Mouse (Mus musculus) layer of hippocampus, adult 2 months (tissue): ENCODE measurements around the gene Il16. TPM values are rescaled to one million over a fixed set of nuclear protein-coding genes. Genes with fewer than 3 reads are reported as not detected.

Experiments
- DNase-seq, 2 experiments: peaks; one replicate each; pipeline ENCODE4 v3.0.0; 2022; ENCODE audit warnings: low spot score in 2 of 2
- H3K27ac ChIP-seq: fragments of 200-600 bp; 2 replicates; pipeline ENCODE4 v1.8.1; 2022
- H3K4me3 ChIP-seq: fragments of 200-600 bp; 2 replicates; pipeline ENCODE4 v1.8.1; 2022; ENCODE audit warnings: mild to moderate bottlenecking
- CTCF ChIP-seq: fragments of 200-600 bp; conservative IDR thresholded peaks from 2 replicates; pipeline ENCODE4 v1.8.1; 2022; ENCODE audit warnings: antibody characterized with exemption, mild to moderate bottlenecking, moderate library complexity
- total RNA-seq, 2 experiments: library from RNA; stranded (reverse); gene quantifications; 2 replicates each; pipeline ENCODE4 v1.2.3; 2021

Il16 gene
- total RNA-seq, 2 experiments from 2014 or later: 67.3 to 70.3 TPM

DNA sequence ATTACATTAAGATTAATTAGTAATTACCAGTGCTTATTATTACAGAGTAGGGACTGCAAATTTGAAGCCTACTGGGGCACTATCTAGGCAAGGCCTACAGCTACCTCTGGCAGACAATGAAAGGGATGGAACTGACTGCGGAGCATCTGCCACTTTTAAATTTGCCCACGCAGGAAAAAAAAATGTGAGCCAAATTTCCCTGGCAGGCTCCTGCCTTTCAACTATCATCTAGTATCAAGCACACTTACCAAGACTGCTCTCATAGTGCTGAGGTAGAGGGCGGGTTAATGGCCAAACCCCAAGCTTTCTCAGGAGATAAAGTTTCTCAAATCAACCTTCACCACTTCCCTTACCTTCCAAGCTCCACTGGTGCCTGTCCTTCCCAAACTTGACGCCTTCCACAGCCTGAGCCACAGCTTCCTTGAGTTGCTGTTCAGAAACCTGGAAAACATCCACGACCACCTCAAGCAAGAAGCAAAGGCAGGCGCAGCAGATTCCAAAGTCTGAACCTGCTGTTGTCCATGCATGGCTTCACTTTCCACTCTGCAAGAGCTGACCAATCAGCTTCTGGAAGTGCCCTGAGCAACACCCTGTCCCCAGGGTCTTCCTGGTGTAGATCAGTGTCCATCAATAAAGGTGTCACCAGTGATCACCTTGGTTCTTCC, 82.7 kb downstream of the Il16 start:
- no peak for TF ChIP-seq CTCF
- peak overlapping the region; percentile 48; the same call in 1 of the 2 replicates for H3K27ac ChIP-seq
- no peak overlapping the region for H3K4me3 ChIP-seq
- DNase-seq: peak; percentile 63 to 75

DNA sequence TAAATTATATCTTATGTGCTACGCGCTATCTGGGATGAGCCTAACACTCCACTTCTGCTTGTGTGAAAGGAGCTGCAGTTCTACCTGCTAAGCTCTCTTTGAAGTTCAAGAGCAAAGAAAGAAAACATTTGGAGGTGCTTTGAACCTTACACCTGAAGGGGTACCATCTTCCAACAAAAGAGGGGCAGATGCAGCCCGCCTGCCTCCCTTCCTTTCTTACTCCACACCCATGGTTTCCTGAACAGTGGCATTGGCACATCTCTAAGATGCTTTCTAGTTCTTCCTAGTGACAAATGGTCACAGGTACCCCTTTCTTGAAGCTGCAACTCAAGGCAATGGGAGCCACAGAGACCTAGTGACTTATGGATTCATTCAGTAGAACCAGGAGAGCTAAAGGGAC, 83.8 kb downstream of the Il16 start:
- no peak overlapping the region for H3K4me3 ChIP-seq
- no peak overlapping the region for H3K27ac ChIP-seq
- TF ChIP-seq CTCF: no peak
- no peak for DNase-seq

DNA sequence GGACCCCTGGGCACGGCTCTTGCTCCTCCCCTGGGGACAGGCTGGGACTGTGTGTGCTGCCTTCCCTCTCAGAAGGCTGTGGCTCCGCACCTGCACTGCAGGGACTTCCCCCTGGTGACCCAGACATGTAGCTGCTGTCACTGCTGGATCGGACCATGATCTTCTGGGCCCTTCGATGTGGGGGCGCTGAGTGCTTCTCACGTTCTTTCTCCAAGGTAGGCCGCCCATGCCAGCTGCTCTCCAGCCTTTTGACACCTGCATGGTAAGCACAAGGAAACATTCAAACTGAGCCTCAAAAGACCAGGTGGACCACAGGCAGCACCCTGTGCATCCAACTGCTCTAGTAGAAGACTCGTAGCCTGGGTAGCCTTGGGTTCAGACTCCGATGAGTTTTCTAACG, 84.5 kb downstream of the Il16 start:
- no peak overlapping the region for H3K4me3 ChIP-seq
- DNase-seq: no peak
- TF ChIP-seq CTCF: no peak
- H3K27ac ChIP-seq: peak overlapping the region; percentile 49; the same call in 1 of the 2 replicates

DNA sequence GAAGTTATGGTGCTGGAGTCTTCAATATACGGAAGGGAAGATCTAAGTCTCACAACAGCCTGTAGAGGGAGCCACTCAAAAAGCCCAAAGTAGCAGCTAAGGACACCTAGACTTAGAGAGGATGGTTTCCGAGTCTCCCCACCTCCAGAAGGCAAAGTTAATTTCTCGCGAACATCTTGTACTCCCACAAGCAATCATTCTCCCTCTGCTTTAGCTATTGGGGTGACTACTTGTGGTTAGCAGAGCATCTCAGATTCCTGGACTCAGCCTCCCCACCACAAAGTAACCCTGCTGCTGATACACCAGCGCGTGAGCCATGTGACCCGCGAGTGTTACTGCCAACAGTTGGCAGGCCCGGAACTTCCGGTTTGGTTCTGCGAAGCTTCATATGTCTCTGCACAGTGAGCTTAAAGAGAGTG, 85.2 kb downstream of the Il16 start:
- peak; percentile 59 for TF ChIP-seq CTCF
- no peak overlapping the region for H3K4me3 ChIP-seq
- no peak for DNase-seq
- peak overlapping the region; percentile 49; the same call in 1 of the 2 replicates for H3K27ac ChIP-seq

DNA sequence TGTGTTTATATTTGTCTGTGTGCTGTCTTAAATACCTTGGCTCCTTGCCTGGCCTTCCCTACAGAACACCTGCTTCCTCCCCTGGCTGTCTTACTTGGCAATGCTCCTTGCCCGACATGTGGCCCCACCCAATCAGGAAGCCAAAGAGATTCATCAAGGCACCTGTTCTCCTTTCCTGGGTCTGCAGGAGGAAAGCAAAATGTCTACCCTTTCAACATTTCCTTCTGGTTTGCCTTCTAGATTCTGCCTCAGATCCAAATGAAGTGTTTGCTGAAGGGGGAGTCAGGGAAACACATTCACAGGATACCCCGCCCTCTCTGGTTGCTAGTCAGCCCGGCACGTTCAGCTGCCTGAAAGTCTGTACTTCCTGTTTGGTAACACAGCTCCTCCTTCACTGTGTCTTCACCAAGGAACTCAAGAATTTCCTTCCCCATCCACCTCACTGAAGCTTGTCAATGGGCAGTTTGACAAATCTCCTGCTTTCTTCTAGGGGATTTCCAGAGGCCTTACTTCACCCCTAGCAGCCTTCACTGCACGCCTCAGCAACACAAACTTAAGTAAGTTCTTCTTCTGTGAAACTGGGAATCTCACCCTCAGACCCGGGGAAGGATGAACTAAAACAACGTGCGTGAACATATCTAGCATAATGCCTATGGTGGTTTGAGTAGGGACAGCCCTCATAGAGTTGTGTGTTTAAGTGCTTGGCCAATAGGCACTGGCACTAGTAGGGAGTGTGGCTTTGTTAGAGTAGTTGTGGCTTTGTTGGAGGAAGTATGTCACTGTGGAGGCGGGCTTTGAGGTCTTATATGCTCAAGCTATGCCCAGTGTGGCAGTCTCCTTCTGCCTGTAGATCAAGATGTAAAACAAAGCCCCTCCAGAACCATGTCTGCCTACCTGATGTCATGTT, 86.1 kb downstream of the Il16 start:
- H3K27ac ChIP-seq: 0 out of 2 replicates have a peak overlapping the region, but pooled peaks have one; percentile 6
- DNase-seq: no peak

DNA sequence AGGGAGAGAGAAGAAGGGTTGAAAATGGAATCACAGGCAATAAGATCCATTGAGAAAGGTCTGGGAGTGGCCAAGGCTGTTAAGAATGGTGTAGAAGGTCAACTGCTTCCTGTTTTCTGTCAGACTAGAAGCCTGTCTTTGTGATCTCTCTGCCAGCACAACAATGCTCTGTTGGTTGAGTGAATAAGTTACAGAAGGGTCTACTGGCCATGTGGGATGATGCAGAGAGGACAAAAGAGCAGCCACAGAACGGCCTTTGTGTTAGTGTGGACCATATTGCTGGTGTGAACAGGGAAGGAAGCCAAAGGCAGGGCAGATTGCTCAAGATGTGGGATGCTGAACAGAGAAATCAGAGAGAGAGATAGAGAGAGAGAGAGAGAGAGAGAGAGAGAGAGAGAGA, 86.8 kb downstream of the Il16 start:
- no peak overlapping the region for H3K4me3 ChIP-seq
- no peak for TF ChIP-seq CTCF
- peak overlapping the region; percentile 18; the same call in 1 of the 2 replicates for H3K27ac ChIP-seq
- no peak for DNase-seq

More for the DNA sequence above, 86.1 kb downstream of the Il16 start:
- no peak overlapping the region for H3K4me3 ChIP-seq
- no peak for TF ChIP-seq CTCF

DNA sequence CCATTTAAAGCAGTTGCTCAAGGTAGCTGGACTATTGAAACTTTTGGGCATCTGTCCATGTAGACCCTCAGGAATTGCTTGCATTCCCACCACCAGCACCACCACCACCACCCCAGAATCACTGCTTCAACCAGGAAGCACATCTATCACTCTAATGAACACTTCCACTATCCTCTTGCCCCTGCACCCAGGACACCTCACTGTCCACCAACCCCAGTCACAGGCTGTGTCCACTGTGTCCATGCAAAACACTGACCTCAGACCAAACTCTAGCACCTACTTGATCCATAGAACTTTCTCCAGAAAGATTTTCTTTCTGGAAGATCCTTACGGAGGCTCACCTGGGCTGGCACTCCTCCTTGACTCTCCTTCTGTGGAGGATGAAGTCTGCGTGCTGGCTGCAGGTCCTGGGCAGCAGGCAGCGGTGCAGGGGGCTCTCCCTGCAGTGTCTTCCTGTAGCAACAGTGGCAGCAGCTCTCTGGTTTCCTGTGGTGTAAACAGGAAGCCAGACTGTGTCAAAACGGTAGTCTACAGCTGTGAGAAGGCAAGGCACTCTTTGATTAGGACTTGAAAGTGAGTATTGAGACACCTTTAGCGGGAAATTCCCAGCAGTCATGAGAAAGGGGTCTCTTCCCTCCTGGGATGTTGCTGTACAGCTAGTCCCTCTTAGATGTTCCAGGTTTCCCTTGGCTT, 90.4 kb downstream of the Il16 start:
- Histone ChIP-seq H3K27ac (peak overlapping the region; percentile 11; the same call in 1 of the 2 replicates), H3K4me3 (no peak overlapping the region)
- DNase-seq: no peak
- no peak for TF ChIP-seq CTCF

DNA sequence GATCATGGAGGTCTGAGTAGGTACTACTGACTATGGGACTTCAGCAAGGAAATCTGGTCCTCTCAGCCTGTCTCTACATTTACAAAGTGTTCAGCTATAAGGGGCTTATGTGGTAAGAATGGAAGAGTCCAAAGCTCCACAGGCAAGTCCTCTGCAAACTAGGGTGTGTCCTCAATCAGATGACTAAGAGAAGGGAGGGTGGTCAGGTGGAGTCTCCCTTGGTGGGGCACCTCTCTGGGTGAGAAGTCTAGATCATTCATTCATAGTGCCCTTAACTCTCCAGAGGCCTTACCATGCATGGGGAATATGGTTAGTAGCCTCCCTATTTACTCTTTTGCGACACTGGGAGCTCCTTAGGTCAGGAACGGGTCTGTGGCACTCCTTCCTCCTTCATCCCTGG, 91.3 kb downstream of the Il16 start:
- H3K27ac ChIP-seq: no peak overlapping the region
- no peak overlapping the region for H3K4me3 ChIP-seq
- no peak for DNase-seq

DNA sequence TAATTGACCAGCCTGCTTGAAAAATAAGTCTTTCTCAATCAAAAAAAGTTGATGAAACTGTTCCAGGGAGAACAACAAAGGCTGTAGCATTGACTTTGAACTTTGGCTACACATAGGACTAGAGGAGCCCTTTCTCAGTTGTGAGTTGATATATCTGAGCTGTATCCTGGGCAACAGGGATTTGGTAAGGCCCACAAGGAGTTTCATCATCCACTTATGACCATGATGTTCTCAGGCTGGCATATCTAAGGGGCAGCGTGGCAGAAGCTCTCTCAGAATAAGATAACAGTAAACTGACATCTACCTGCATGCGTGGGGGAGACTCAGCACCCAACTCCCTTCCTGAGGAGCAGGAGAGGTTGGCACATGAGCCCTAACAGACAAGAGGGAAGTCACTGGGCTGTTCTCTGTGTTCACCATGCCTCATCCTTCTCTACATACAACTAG, 91.9 kb downstream of the Il16 start:
- DNase-seq: no peak
- no peak overlapping the region for H3K27ac ChIP-seq
- no peak for TF ChIP-seq CTCF
- no peak overlapping the region for H3K4me3 ChIP-seq

More for the DNA sequence above, 91.3 kb downstream of the Il16 start:
- no peak for TF ChIP-seq CTCF

DNA sequence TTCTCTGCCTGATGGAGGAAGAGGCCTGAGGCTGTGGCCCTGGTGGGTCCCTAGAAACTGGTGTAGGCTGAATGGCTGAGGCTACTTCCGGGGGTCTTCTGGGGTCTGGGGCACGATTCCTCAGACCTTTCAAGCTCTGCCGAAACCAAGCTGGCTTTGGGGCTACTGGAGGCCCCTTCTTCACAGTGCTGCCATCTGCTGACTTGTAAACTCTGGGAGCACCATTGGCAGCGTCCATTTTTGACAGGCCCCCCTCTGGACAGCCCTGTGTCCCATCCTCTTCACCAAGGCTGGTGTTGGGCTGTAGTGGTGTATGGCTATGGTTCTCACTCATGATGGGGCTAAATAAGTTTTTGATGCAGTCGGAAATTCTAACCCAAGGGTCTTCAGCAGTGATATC, 93.0 kb downstream of the Il16 start:
- no peak overlapping the region for H3K4me3 ChIP-seq
- H3K27ac ChIP-seq: no peak overlapping the region
- no peak for TF ChIP-seq CTCF
- no peak for DNase-seq

DNA sequence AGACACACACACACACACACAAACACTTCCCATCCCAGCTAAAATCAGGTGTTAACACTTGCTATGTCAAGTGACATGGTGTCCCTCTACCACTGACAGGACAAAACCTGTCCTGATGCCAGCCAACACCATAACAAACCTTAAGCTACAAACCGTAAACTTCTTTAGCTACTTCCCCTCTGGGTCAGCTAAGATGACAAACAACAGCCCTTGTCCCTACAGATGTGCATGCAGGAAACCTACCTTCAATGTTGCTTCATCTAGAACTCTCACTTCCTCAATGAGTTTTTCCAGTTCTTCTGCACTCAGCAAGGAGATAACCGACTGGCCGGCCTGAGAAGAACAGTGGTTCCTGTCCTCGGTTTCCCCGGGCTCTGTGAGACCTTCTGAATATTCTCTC, 94.9 kb downstream of the Il16 start:
- Histone ChIP-seq H3K27ac (no peak overlapping the region), H3K4me3 (no peak overlapping the region)
- no peak for DNase-seq
- TF ChIP-seq CTCF: no peak

DNA sequence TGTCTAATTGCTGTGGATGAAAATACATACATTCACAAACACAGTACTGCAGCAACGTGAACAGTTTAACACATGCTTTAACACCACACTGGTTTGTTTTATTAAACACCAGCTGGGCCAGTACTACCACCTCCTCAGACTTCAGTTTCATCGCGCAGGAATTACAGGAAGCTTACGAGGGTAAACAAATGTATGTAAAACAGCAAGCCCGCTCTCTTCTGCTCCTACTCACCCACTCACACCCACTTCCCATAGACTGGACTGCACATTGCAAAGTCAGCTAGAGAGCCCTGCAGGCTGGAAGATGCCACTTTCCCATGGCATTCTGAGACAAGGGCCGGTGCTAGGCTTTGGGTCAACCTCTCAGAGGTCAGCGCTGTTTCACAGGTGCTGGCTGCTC, 96.7 kb downstream of the Il16 start:
- DNase-seq: no peak
- Histone ChIP-seq H3K27ac (no peak overlapping the region), H3K4me3 (no peak overlapping the region)
- TF ChIP-seq CTCF: no peak

DNA sequence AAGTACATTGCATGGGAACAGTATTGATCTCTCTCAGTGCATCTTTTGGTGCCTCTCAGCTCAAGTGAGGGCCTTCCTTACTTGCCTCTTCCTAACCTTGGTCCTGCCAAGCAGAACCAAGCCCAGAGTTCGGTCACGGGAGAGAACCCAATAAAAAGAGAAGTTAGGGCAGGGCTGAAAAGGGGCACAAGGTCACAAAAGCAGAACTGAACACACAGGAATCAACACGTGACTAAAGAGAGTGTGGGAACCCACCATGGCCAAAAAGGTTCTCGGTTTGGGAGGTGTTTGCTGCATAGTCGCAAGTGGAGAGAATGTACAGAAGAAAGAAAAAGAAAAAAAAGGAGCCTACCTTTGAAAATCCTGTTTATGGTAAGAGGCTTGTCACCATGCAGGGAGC, 100.0 kb downstream of the Il16 start:
- H3K4me3 ChIP-seq: no peak overlapping the region
- no peak for DNase-seq
- no peak for TF ChIP-seq CTCF
- no peak overlapping the region for H3K27ac ChIP-seq
